Mouse (Mus musculus): ENCODE measurements around the gene 1700016D06Rik. TPM values are rescaled to one million over a fixed set of nuclear protein-coding genes. Genes with fewer than 3 reads are reported as not detected.
"Not testable (repeated sequence)": the region's sequence is repeated elsewhere in the genome, so short reads cannot be mapped to it uniquely, and the experiment has no call there.

Gene 1700016D06Rik
- polyA plus RNA-seq, 1 experiment from 2014 or later: not detected

- H3K36me3 ChIP-seq (ENCODE audit: control insufficient read depth, insufficient read depth, low read length): no peaks in the 10 kb centered on the region
- no peak overlapping the region for H3K27ac ChIP-seq (ENCODE audit: low read depth, low read length)
- no peaks in the 10 kb centered on the region for H3K9me3 ChIP-seq (replicated peaks; ENCODE audit: control insufficient read depth, low read length)
- no peaks in the 10 kb centered on the region for H3K27me3 ChIP-seq (ENCODE audit: control insufficient read depth, insufficient read depth, low read length)
- no peaks in the 10 kb centered on the region for H3K4me1 ChIP-seq (ENCODE audit: control insufficient read depth, insufficient read depth, low read length)
- no peak overlapping the region for H3K4me3 ChIP-seq (ENCODE audit: low read depth, low read length)
- H3K4me2 ChIP-seq: no peak overlapping the region
- H3K9ac ChIP-seq (ENCODE audit: low read depth, low read length): no peak overlapping the region
- ATAC-seq (replicated peaks; ENCODE audit: insufficient number of reproducible peaks, low FRiP score, low TSS enrichment): no peak
- 69% methylated on average over 2 of the region's 2 CpGs for WGBS (ENCODE audit: insufficient replicate concordance)
These were observed 32.6 kb downstream of the 1700016D06Rik start for GRCm38 (mm10) chr8:11668308-11668707.

GRCm38 (mm10) chr8:11666023-11666716 is 34.7 kb downstream of the 1700016D06Rik start:
- not testable (repeated sequence) for H3K4me2 ChIP-seq; ATAC-seq (replicated peaks; ENCODE audit: insufficient number of reproducible peaks, low FRiP score, low TSS enrichment); H3K27ac ChIP-seq (ENCODE audit: low read depth, low read length); H3K9me3 ChIP-seq (replicated peaks; ENCODE audit: control insufficient read depth, low read length); H3K4me1 ChIP-seq (ENCODE audit: control insufficient read depth, insufficient read depth, low read length); H3K36me3 ChIP-seq (ENCODE audit: control insufficient read depth, insufficient read depth, low read length); H3K9ac ChIP-seq (ENCODE audit: low read depth, low read length); H3K4me3 ChIP-seq (ENCODE audit: low read depth, low read length); H3K27me3 ChIP-seq (ENCODE audit: control insufficient read depth, insufficient read depth, low read length)
- WGBS (ENCODE audit: insufficient replicate concordance): 77% methylated on average over 20 of the region's 20 CpGs

GRCm38 (mm10) chr8:11661969-11662368 is 38.9 kb downstream of the 1700016D06Rik start:
- no peaks in the 10 kb centered on the region; the same call in 1 of the 2 replicates for H3K27me3 ChIP-seq (ENCODE audit: control insufficient read depth, insufficient read depth, low read length)
- no peak overlapping the region for H3K27ac ChIP-seq (ENCODE audit: low read depth, low read length)
- no peaks in the 10 kb centered on the region for H3K4me1 ChIP-seq (ENCODE audit: control insufficient read depth, insufficient read depth, low read length)
- no peak for ATAC-seq (replicated peaks; ENCODE audit: insufficient number of reproducible peaks, low FRiP score, low TSS enrichment)
- 79% methylated on average over 3 of the region's 3 CpGs for WGBS (ENCODE audit: insufficient replicate concordance)
- no peak overlapping the region for H3K9ac ChIP-seq (ENCODE audit: low read depth, low read length)
- H3K4me3 ChIP-seq (ENCODE audit: low read depth, low read length): no peak overlapping the region
- H3K36me3 ChIP-seq (ENCODE audit: control insufficient read depth, insufficient read depth, low read length): no peaks in the 10 kb centered on the region
- no peak overlapping the region for H3K4me2 ChIP-seq
- H3K9me3 ChIP-seq (replicated peaks; ENCODE audit: control insufficient read depth, low read length): no peaks in the 10 kb centered on the region

- Histone ChIP-seq H3K9me3 (replicated peaks; ENCODE audit: control insufficient read depth, low read length) (no peaks in the 10 kb centered on the region), H3K9ac (ENCODE audit: low read depth, low read length) (no peak overlapping the region), H3K27me3 (ENCODE audit: control insufficient read depth, insufficient read depth, low read length) (no peaks in the 10 kb centered on the region), H3K27ac (ENCODE audit: low read depth, low read length) (no peak overlapping the region), H3K4me1 (ENCODE audit: control insufficient read depth, insufficient read depth, low read length) (no peaks in the 10 kb centered on the region), H3K36me3 (ENCODE audit: control insufficient read depth, insufficient read depth, low read length) (no peaks in the 10 kb centered on the region), H3K4me2 (no peak overlapping the region), H3K4me3 (ENCODE audit: low read depth, low read length) (no peak overlapping the region)
- no peak for ATAC-seq (replicated peaks; ENCODE audit: insufficient number of reproducible peaks, low FRiP score, low TSS enrichment)
- WGBS (ENCODE audit: insufficient replicate concordance): 81% methylated on average over 5 of the region's 5 CpGs
These were observed 50.8 kb downstream of the 1700016D06Rik start for GRCm38 (mm10) chr8:11650021-11650420.

GRCm38 (mm10) chr8:11643123-11643522 is 57.7 kb downstream of the 1700016D06Rik start:
- Histone ChIP-seq H3K27ac (ENCODE audit: low read depth, low read length) (no peak overlapping the region), H3K9me3 (replicated peaks; ENCODE audit: control insufficient read depth, low read length) (no peaks in the 10 kb centered on the region), H3K36me3 (ENCODE audit: control insufficient read depth, insufficient read depth, low read length) (no peaks in the 10 kb centered on the region), H3K27me3 (ENCODE audit: control insufficient read depth, insufficient read depth, low read length) (no peaks in the 10 kb centered on the region), H3K4me3 (ENCODE audit: low read depth, low read length) (no peak overlapping the region), H3K4me2 (no peak overlapping the region), H3K9ac (ENCODE audit: low read depth, low read length) (no peak overlapping the region), H3K4me1 (ENCODE audit: control insufficient read depth, insufficient read depth, low read length) (no peaks in the 10 kb centered on the region)
- 72% methylated on average over 2 of the region's 2 CpGs for WGBS (ENCODE audit: insufficient replicate concordance)
- ATAC-seq (replicated peaks; ENCODE audit: insufficient number of reproducible peaks, low FRiP score, low TSS enrichment): no peak

GRCm38 (mm10) chr8:11640606-11641005 is 60.3 kb downstream of the 1700016D06Rik start:
- H3K4me1 ChIP-seq (ENCODE audit: control insufficient read depth, insufficient read depth, low read length): no peaks in the 10 kb centered on the region
- no peak overlapping the region for H3K4me2 ChIP-seq
- H3K9ac ChIP-seq (ENCODE audit: low read depth, low read length): no peak overlapping the region
- H3K4me3 ChIP-seq (ENCODE audit: low read depth, low read length): no peak overlapping the region
- H3K27ac ChIP-seq (ENCODE audit: low read depth, low read length): no peak overlapping the region
- H3K27me3 ChIP-seq (ENCODE audit: control insufficient read depth, insufficient read depth, low read length): no peaks in the 10 kb centered on the region
- 43% methylated on average over 2 of the region's 2 CpGs for WGBS (ENCODE audit: insufficient replicate concordance)
- H3K9me3 ChIP-seq (replicated peaks; ENCODE audit: control insufficient read depth, low read length): no peaks in the 10 kb centered on the region
- no peaks in the 10 kb centered on the region for H3K36me3 ChIP-seq (ENCODE audit: control insufficient read depth, insufficient read depth, low read length)
- ATAC-seq (replicated peaks; ENCODE audit: insufficient number of reproducible peaks, low FRiP score, low TSS enrichment): no peak

- Histone ChIP-seq H3K4me3 (ENCODE audit: low read depth, low read length) (no peak overlapping the region), H3K4me2 (no peak overlapping the region)
- WGBS (ENCODE audit: insufficient replicate concordance): 91% methylated on average over 7 of the region's 7 CpGs
These were observed 63.3 kb downstream of the 1700016D06Rik start for GRCm38 (mm10) chr8:11637531-11637930.

GRCm38 (mm10) chr8:11636324-11637057 is 64.4 kb downstream of the 1700016D06Rik start:
- Histone ChIP-seq H3K27ac (ENCODE audit: low read depth, low read length) (peak overlapping the region; percentile 99), H3K4me3 (ENCODE audit: low read depth, low read length) (peak overlapping the region; percentile 94), H3K4me1 (ENCODE audit: control insufficient read depth, insufficient read depth, low read length) (peaks cover 21% of the 10 kb centered on the region), H3K4me2 (peak overlapping the region; percentile 75), H3K9me3 (replicated peaks; ENCODE audit: control insufficient read depth, low read length) (no peaks in the 10 kb centered on the region), H3K27me3 (ENCODE audit: control insufficient read depth, insufficient read depth, low read length) (no peaks in the 10 kb centered on the region), H3K9ac (ENCODE audit: low read depth, low read length) (peak overlapping the region; percentile 31), H3K36me3 (ENCODE audit: control insufficient read depth, insufficient read depth, low read length) (peaks cover 5% of the 10 kb centered on the region; the same call in 1 of the 2 replicates)
- peak; percentile 74 for ATAC-seq (replicated peaks; ENCODE audit: insufficient number of reproducible peaks, low FRiP score, low TSS enrichment)
- 4% methylated on average over 30 of the region's 30 CpGs for WGBS (ENCODE audit: insufficient replicate concordance)

More at GRCm38 (mm10) chr8:11637531-11637930, 63.3 kb downstream of the 1700016D06Rik start:
- H3K9me3 ChIP-seq (replicated peaks; ENCODE audit: control insufficient read depth, low read length): no peaks in the 10 kb centered on the region
- no peak for ATAC-seq (replicated peaks; ENCODE audit: insufficient number of reproducible peaks, low FRiP score, low TSS enrichment)
- no peaks in the 10 kb centered on the region for H3K27me3 ChIP-seq (ENCODE audit: control insufficient read depth, insufficient read depth, low read length)
- no peak overlapping the region for H3K27ac ChIP-seq (ENCODE audit: low read depth, low read length)
- no peak overlapping the region for H3K9ac ChIP-seq (ENCODE audit: low read depth, low read length)
- H3K4me1 ChIP-seq (ENCODE audit: control insufficient read depth, insufficient read depth, low read length): peaks cover 18% of the 10 kb centered on the region
- H3K36me3 ChIP-seq (ENCODE audit: control insufficient read depth, insufficient read depth, low read length): no peaks in the 10 kb centered on the region

Measured in heart, embryonic 11.5 days (tissue).